Mouse (Mus musculus): ENCODE measurements around the gene Fibin.
A peak's percentile ranks its signal among the peaks of the same experiment; 100 is the strongest.

The Fibin gene

GRCm38 (mm10) chr2:110362432-110363283 is at the start of gene Fibin:
Gene Fibin, minus strand, starts transcription at chr2:110363183.
- peak; percentile 16 for DNase-seq (ENCODE audit: low read depth, low spot score)

DNA sequence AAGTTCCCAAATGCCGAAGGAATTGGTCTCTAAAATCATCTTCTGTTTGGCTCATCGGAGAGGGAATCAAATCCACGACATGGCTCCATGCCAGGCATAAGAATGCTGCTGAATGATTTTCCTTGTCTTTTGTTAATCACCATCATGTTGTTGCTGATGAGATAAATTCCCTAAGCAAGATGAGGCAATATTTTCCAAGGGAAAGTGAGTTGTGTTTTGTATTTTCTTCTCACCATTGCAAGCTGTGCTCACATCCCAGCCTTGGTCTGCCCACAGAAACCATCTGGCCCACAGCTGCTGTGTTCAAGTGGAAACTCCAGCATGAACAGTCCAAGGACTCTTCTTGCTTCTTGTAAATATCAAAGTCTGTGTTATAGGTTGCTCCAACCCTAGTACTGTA is 48.4 kb upstream of the Fibin start:
- peak; percentile 63 for DNase-seq (ENCODE audit: low read depth, low spot score)

- no peak for DNase-seq (ENCODE audit: low read depth, low spot score)
Measured at GRCm38 (mm10) chr2:110408757-110409156, 45.8 kb upstream of the Fibin start.

GRCm38 (mm10) chr2:110392714-110393336 is 29.8 kb upstream of the Fibin start:
- DNase-seq (ENCODE audit: low read depth, low spot score): no peak

DNA sequence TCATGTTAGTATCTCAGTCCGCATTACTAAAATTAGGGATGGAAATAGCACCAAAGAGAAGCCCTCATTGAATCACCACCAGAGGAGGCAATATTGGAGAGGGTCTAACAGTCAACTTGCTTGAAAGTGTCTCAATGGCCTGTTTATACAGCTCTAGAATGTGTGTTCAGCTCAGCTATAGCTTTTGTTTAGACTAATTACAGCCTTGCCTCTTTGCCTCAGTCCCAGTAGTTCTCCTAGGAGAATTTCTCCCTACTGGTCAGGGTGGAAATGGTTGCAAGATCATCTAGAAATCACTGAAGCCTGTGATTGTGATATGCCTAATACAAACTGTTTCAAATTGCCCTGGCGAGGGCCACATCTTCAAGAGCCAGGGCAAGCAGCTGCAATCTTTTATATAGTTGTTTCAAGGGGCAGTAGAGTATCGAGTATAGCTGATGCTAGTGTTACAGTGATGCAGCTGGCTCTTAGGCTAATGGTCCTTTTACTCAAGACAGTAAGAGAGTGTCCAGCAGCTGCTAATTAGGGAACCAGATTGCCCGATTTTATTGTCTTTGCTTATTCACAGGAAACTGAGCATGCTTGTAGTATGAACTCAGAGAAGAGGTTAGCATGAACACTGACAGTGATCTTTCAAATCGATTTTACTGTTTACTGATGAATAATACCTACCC is 27.9 kb upstream of the Fibin start:
- no peak for DNase-seq (ENCODE audit: low read depth, low spot score)

- no peak for DNase-seq (ENCODE audit: low read depth, low spot score)
Measured at GRCm38 (mm10) chr2:110379811-110380210, 16.8 kb upstream of the Fibin start.

- DNase-seq (ENCODE audit: low read depth, low spot score): no peak
Measured at GRCm38 (mm10) chr2:110376660-110377059, 13.7 kb upstream of the Fibin start.

- DNase-seq (ENCODE audit: low read depth, low spot score): peak; percentile 8
Measured at GRCm38 (mm10) chr2:110375475-110375874, 12.5 kb upstream of the Fibin start.

GRCm38 (mm10) chr2:110373186-110373585 is 10.2 kb upstream of the Fibin start:
- DNase-seq (ENCODE audit: low read depth, low spot score): no peak

- DNase-seq (ENCODE audit: low read depth, low spot score): no peak
Measured at GRCm38 (mm10) chr2:110367382-110367887, 4.5 kb upstream of the Fibin start.

- DNase-seq (ENCODE audit: low read depth, low spot score): no peak
Measured at GRCm38 (mm10) chr2:110365401-110365800, 2.4 kb upstream of the Fibin start.

GRCm38 (mm10) chr2:110363855-110364254 is 872 bp upstream of the Fibin start:
- DNase-seq (ENCODE audit: low read depth, low spot score): no peak

DNA sequence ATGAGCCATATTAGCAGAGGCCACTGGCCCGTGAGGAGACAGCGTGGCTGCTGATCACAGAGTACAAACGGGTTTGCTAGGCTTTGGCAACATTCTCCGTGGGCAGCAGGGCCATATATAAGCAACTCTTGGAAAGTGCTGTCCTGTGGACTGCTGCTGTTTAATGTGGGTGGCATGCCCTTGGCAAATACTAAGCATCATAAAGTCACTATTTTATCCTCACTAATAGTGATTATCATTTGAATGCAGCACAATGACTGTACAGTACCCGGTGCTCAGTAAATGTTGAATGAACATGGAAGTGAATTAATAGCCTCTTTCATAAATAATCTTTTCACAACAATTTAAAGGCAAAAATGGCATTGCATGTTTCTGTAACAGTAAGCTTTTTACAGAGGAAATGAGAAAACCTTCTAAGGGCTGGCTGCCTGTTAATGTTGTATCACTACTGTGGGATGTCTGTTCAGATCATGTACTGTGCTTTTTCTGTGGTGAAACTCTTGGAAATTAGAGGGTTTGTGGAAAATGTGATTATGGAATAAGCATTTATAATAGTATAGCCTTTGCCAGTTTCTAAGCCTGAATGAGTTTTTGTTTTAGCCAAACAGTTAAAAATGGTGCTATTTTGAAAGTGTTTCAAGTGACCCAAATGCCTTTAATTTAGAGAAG is 9.5 kb downstream of the Fibin start:
- DNase-seq (ENCODE audit: low read depth, low spot score): no peak

GRCm38 (mm10) chr2:110351843-110352251 is 11.1 kb downstream of the Fibin start:
- DNase-seq (ENCODE audit: low read depth, low spot score): no peak

- DNase-seq (ENCODE audit: low read depth, low spot score): no peak
Measured at GRCm38 (mm10) chr2:110351406-110351805, 11.6 kb downstream of the Fibin start.

- DNase-seq (ENCODE audit: low read depth, low spot score): no peak
Measured at GRCm38 (mm10) chr2:110328953-110329352, 34.0 kb downstream of the Fibin start.

GRCm38 (mm10) chr2:110319949-110320348 is 43.0 kb downstream of the Fibin start:
- DNase-seq (ENCODE audit: low read depth, low spot score): peak; percentile 17

- no peak for DNase-seq (ENCODE audit: low read depth, low spot score)
Measured at GRCm38 (mm10) chr2:110319266-110319665, 43.7 kb downstream of the Fibin start.

- no peak for DNase-seq (ENCODE audit: low read depth, low spot score)
Measured at GRCm38 (mm10) chr2:110318719-110319118, 44.3 kb downstream of the Fibin start.

GRCm38 (mm10) chr2:110316116-110316883 is 46.7 kb downstream of the Fibin start:
- no peak for DNase-seq (ENCODE audit: low read depth, low spot score)

All from telencephalon, adult 2 months (tissue).